Mouse (Mus musculus) ES-Bruce4 (cell line): ENCODE measurements around the gene Nek11.

Source experiments
- CTCF ChIP-seq: IDR thresholded peaks from one replicate; pipeline ENCODE4 v1.8.1; 2011; ENCODE audit warnings: low read depth, low read length
- EP300 ChIP-seq: IDR thresholded peaks from 2 replicates; pipeline ENCODE4 v1.6.1; 2011; ENCODE audit warnings: low read depth, low read length; ENCODE audit not compliant: insufficient read depth
- POLR2A ChIP-seq: IDR thresholded peaks from one replicate; pipeline ENCODE4 v1.8.1; 2011; ENCODE audit warnings: low read length; ENCODE audit not compliant: insufficient read depth

DNA sequence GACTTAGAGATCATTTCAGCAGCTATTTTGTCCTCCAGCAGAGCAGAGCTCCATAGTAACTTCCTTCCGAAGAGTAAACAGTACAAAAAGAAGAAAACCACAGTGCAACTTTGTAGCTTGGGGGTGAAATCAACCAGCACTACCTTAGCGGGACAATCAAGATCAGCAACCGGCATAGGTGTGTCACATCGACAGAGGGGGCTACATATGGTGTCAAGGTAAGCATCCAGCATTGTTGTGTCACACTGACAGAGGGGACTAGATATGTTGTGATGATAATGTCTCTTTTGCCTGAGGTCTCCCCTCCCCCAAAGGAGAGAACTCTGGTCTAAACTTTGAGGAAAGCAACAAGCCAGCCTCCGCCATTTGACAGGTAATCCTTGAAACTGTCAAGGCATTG lies 260.8 kb downstream of the Nek11 start:
- TF ChIP-seq CTCF: no peak
- TF ChIP-seq EP300: no peak
- no peak for TF ChIP-seq POLR2A
